Mouse (Mus musculus) limb, embryonic 14.5 days (tissue): ENCODE measurements around the gene 9130023H24Rik. TPM values are rescaled to one million over a fixed set of nuclear protein-coding genes. Genes with fewer than 3 reads are reported as not detected.

Experiments
- ATAC-seq: fragments of 200-750 bp; cut with Nextera tagmentation; 2 replicates; pipeline ENCODE4 v1.8.0; 2017; ENCODE audit warnings: low read depth, moderate number of reproducible peaks, moderate TSS enrichment; ENCODE audit not compliant: low FRiP score
- DNase-seq: peaks from one replicate; pipeline ENCODE4 v3.0.0-alpha.2; 2015; ENCODE audit warnings: low spot score
- H3K27ac ChIP-seq: fragments of 300-500 bp; sonication (generic); replicated peaks from 2 replicates; pipeline ENCODE4 v1.5.1; 2014; ENCODE audit warnings: low read depth, mild to moderate bottlenecking, low read length, moderate library complexity, mixed read lengths
- H3K27me3 ChIP-seq: fragments of 300-500 bp; sonication (generic); 2 replicates; pipeline ENCODE4 v1.6.1; 2014; ENCODE audit warnings: low read length, mixed read lengths; ENCODE audit not compliant: control insufficient read depth, insufficient read depth
- H3K36me3 ChIP-seq: fragments of 300-500 bp; sonication (generic); 2 replicates; pipeline ENCODE4 v1.6.1; 2014; ENCODE audit warnings: mild to moderate bottlenecking, low read length, moderate library complexity, mixed read lengths; ENCODE audit not compliant: control insufficient read depth, insufficient read depth
- H3K4me1 ChIP-seq: fragments of 300-500 bp; sonication (generic); 2 replicates; pipeline ENCODE4 v1.6.1; 2014; ENCODE audit warnings: antibody characterized with exemption, low read length, mixed read lengths; ENCODE audit not compliant: control insufficient read depth, insufficient read depth
- H3K4me2 ChIP-seq: fragments of 300-500 bp; sonication (generic); replicated peaks from 2 replicates; pipeline ENCODE4 v1.6.1; 2014; ENCODE audit warnings: low read depth, mild to moderate bottlenecking, low read length, moderate library complexity; ENCODE audit not compliant: severe bottlenecking
- H3K4me3 ChIP-seq: fragments of 300-500 bp; sonication (generic); replicated peaks from 2 replicates; pipeline ENCODE4 v1.5.1; 2014; ENCODE audit warnings: low read length
- H3K9ac ChIP-seq: fragments of 300-500 bp; sonication (generic); 2 replicates; pipeline ENCODE4 v1.6.1; 2014; ENCODE audit warnings: mild to moderate bottlenecking, low read depth, low read length, moderate library complexity; ENCODE audit not compliant: severe bottlenecking
- H3K9me3 ChIP-seq: fragments of 300-500 bp; sonication (generic); 2 replicates; pipeline ENCODE4 v1.6.1; 2016; ENCODE audit warnings: low read length; ENCODE audit not compliant: control insufficient read depth
- POLR2A ChIP-seq: fragments of 200-500 bp; IDR thresholded peaks from 2 replicates; pipeline ENCODE4 v1.8.0; 2012; ENCODE audit warnings: inconsistent platforms, mild to moderate bottlenecking, moderate library complexity, borderline replicate concordance; ENCODE audit not compliant: insufficient read depth, insufficient read length; ENCODE audit errors: extremely low read depth
- WGBS: fragments of 180-500 bp; shearing (Covaris S2); extraction: QIAGEN DNeasy Blood & Tissue Kit; methylation state at CpG from one replicate; pipeline ENCODE4 v1.1.7; 2014; 5-methylcytosine and 5-hydroxymethylcytosine counted together
- polyA plus RNA-seq, 2 experiments: library from polyadenylated mRNA; depleted of rRNA in 1 of 2; stranded (reverse) in 1 of 2; unstranded in 1 of 2; fragments of >200 nt; fragmentation: Nextera tagmentation in 1 of 2; extraction: Ambion mirVana in 1 of 2; gene quantifications; 2 replicates each; pipeline versions ENCODE4 v1.2.1 to v1.2.3; 2012 to 2014

Gene 9130023H24Rik
- polyA plus RNA-seq, 2 experiments: 3.2 to 8.1 TPM

GRCm38 (mm10) chr7:128246496-128247391 is 8.9 kb upstream of the 9130023H24Rik start, which contains the start of gene Tgfb1i1:
Gene Tgfb1i1, plus strand, starts transcription at chr7:128246812.
- ATAC-seq: peak; percentile 76
- Histone ChIP-seq H3K4me1 (peaks cover 18% of the 10 kb centered on the region), H3K4me3 (peak within 1 kb of the TSS; percentile 45), H3K4me2 (peak within 1 kb of the TSS; percentile 56), H3K9me3 (no peaks in the 10 kb centered on the region), H3K27me3 (no peaks in the 10 kb centered on the region), H3K9ac (peak within 1 kb of the TSS; percentile 61), H3K27ac (peak within 1 kb of the TSS; percentile 79), H3K36me3 (peaks cover 43% of the 10 kb centered on the region)
- no peak; the same call in 1 of the 2 replicates for TF ChIP-seq POLR2A
- under 1% methylated on average over 21 of the region's 30 CpGs for WGBS
- peak; percentile 76 for DNase-seq

GRCm38 (mm10) chr7:128245547-128245946 is 7.7 kb upstream of the 9130023H24Rik start:
- no peaks in the 10 kb centered on the region for H3K27me3 ChIP-seq
- ATAC-seq: no peak
- H3K4me3 ChIP-seq: no peak overlapping the region
- H3K27ac ChIP-seq: peak overlapping the region; percentile 79; the same call in 1 of the 2 replicates
- H3K4me1 ChIP-seq: peaks cover 18% of the 10 kb centered on the region
- H3K4me2 ChIP-seq: peak overlapping the region; percentile 56; the same call in 1 of the 2 replicates
- H3K36me3 ChIP-seq: peaks cover 47% of the 10 kb centered on the region
- no peak overlapping the region for H3K9ac ChIP-seq
- no peaks in the 10 kb centered on the region for H3K9me3 ChIP-seq
- TF ChIP-seq POLR2A: no peak
- no peak for DNase-seq
- 80% methylated on average over 4 of the region's 4 CpGs for WGBS

GRCm38 (mm10) chr7:128244410-128245025 is 6.7 kb upstream of the 9130023H24Rik start:
- H3K4me3 ChIP-seq: no peak overlapping the region
- H3K9me3 ChIP-seq: no peaks in the 10 kb centered on the region
- WGBS: 84% methylated on average over 18 of the region's 18 CpGs
- ATAC-seq (no peak), DNase-seq (no peak)
- H3K36me3 ChIP-seq: peaks cover 47% of the 10 kb centered on the region
- no peak overlapping the region for H3K9ac ChIP-seq
- no peak overlapping the region for H3K27ac ChIP-seq
- no peaks in the 10 kb centered on the region for H3K27me3 ChIP-seq
- H3K4me1 ChIP-seq: peaks cover 18% of the 10 kb centered on the region
- TF ChIP-seq POLR2A: no peak
- H3K4me2 ChIP-seq: no peak overlapping the region

GRCm38 (mm10) chr7:128243921-128244320 is 6.1 kb upstream of the 9130023H24Rik start:
- Histone ChIP-seq H3K9ac (no peak overlapping the region), H3K4me1 (peaks cover 24% of the 10 kb centered on the region), H3K4me2 (no peak overlapping the region), H3K36me3 (peaks cover 41% of the 10 kb centered on the region), H3K27me3 (no peaks in the 10 kb centered on the region), H3K9me3 (no peaks in the 10 kb centered on the region), H3K4me3 (no peak overlapping the region), H3K27ac (no peak overlapping the region)
- WGBS: 71% methylated on average over 10 of the region's 10 CpGs
- ATAC-seq (no peak), DNase-seq (no peak)
- no peak for TF ChIP-seq POLR2A

GRCm38 (mm10) chr7:128242331-128242730 is 4.5 kb upstream of the 9130023H24Rik start:
- peaks cover 18% of the 10 kb centered on the region for H3K4me1 ChIP-seq
- H3K9me3 ChIP-seq: no peaks in the 10 kb centered on the region
- no peaks in the 10 kb centered on the region for H3K27me3 ChIP-seq
- H3K9ac ChIP-seq: no peak overlapping the region
- no peak overlapping the region for H3K4me2 ChIP-seq
- no peak overlapping the region for H3K4me3 ChIP-seq
- no peak overlapping the region for H3K27ac ChIP-seq
- no peak for ATAC-seq
- H3K36me3 ChIP-seq: peaks cover 39% of the 10 kb centered on the region
- DNase-seq: no peak
- TF ChIP-seq POLR2A: no peak
- 95% methylated on average over 16 of the region's 16 CpGs for WGBS
